Mouse (Mus musculus) skeletal muscle tissue, adult 2 months (tissue): Measurements from ENCODE around the gene Plod1.

Experiments used
- DNase-seq: peaks from one replicate; pipeline ENCODE4 v3.0.0-alpha.2; 2012; ENCODE audit warnings: low read depth, low spot score

Gene Plod1

DNA sequence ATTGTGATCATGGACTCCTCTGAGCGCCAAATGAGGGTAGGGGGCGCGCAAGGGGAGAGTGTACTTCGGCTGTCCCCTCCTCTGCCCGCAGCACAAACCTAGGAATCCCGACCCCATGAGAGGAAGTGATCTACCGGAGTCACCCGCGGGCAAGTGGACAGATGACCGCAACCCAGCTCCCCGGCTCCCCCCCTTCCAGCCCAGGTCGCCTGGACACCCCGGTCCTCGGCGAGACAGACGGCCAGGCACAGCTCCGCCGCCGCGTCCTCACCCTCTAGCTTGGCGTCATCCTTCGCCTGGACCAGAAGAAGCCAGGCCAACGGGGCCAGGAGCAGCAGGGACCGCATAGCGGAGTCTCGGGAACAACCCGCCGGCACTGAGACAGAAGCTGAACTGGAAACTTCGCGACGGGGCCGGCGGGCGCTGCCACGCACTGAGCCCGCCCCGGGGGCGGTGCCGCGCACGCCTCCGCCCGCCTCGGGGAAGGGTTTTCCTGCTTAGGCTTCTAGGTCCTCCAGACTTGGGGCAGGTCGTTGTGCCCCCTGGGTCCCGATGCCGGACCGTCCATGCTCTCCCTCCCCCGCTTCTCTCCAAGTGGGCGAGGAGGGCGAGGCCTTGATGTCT, at the start of gene Plod1:
Gene Plod1 (minus strand): TSS at position 437 of the 624 bp plus-strand sequence.
- DNase-seq, result peak; percentile 69

DNA sequence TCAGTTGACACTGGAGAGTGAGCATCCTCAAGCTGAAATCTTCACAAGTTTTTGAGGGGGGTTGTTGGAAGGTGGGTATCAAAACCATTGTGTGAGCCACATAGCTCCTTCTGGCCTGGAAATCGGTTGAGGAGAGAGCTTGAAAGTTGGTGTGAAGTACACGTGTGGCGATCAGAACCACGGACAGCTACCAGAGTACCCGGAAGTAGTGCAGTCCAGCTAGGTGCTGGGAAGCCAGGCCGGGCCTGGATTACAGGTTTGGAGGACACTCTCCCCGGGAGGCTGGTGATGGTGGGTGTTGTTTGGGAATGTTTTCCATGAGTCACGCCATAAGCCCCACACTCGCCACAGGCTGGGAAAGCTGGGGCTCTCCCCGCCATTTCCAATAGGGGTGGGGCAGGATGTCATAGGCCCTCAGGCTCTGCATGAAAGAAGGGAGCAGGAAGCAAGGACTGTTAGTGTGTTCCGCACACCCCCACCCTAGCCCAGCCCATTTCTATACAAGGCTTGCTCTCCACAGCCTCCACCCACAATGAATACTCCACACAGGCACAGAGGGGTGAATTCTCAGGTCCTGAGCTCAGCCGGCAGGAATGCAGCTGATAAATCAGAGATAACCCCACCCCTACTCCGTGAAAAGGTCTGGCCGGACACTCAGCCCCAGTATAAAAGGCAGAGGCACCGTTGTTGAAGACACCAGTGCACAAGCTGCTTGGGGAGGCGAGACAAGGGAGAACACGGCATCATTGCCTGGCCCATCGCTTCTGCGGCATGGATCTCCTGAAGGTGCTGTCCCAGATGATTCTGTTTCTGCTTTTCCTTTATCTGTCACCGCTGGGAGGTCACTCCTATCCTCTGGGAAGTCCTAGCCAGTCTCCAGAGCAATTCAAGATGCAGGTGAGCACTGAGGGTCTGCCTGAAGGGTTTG, 48.9 kb upstream of the Plod1 start, which contains the start of gene Nppb:
Gene Nppb (plus strand): TSS at position 584 of the 928 bp plus-strand sequence.
- no peak for DNase-seq

DNA sequence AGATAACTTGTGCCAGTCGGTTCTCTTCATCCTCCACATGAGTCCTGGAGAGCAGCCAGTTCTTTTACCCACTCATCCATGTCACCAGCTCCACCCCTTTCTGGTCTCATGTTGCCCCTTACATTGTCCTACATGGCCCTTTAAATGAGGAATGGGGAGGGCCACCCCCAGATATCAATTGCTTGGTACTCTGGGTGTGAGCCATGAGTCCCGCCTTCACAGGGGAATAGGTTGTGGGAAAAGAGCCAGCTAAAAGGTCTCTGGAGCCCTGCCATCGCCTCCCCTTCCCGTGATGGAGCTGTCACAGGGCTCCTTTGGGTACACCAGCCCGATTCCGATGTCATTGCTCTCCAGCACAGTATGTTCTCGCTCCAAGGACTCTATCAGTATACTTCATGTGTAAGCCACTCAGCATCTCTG, 42.9 kb upstream of the Plod1 start:
- DNase-seq, result no peak

DNA sequence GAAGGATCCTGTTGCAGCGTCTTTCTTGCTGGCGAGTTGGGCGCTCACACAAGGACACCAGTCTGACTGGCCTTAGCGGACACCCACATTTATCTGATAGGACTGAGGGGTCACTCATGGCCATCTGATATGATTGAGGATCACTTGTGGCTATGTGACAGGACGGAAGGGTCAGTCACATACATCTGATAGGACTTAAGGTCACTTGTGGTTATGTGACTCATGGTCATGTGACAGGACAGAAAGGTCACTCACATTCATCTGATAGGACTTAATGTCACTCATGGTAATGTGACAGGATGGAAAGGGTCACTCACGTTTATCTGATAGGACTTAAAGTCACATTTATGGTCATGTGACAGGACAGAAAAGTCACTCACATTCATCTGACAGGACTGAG, 41.8 kb upstream of the Plod1 start:
- DNase-seq, result no peak

DNA sequence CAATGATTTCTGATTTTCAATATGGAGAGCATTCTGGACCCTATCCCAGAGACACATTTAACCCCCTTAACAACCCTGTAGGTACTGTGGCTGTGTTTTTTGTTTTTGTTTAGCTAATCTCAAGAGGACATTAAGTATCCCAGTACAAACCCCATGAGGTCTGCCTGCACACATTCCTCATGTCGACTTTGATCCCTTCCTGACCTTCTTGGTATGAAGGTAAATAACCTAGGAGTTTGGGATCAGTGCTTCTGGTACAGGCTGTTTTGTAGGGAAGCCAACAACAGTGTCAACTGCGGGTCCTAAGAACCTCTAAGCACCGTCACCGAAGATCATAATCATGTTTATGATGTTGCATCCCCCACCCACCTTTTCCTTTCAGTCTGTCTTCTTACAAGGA, 41.2 kb upstream of the Plod1 start:
- no peak for DNase-seq

DNA sequence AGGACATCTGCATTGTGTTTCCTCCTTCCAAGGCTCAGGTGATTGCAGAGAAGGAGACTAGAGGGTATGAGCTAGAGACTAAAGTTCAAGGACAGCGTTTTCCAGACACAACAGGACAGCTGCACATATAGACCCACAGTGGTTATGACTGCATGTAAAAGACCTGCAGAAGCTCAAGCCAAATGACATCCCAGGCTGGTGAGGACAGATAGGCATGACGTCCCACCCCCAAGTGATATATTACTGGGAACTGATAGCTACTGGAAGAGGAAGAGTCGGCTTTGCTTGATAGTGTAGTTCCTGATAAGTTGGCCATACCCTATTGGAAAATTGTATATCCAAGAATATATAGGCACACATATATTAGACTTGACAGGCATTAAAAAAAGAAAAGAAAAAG, 39.7 kb upstream of the Plod1 start:
- no peak for DNase-seq

DNA sequence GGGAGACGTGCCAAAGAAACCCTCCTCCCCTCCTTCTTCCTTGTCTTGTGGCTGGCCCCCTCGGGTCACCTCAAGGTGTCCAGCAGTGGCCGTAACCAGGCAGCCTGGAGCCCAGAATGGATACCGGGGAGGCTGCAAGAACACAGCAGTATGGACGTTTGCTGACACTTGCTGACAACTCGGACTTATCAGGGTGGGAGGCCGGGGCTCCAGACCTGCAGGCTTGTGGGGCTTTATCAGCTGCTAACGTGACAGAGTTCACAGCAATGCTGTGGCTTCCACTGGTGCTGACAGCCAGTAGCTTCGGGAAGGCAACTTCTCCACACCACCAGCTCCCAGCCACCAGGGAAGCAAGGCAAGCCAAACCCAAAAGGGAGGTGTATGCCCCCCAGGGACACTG, 32.8 kb upstream of the Plod1 start:
- no peak for DNase-seq

DNA sequence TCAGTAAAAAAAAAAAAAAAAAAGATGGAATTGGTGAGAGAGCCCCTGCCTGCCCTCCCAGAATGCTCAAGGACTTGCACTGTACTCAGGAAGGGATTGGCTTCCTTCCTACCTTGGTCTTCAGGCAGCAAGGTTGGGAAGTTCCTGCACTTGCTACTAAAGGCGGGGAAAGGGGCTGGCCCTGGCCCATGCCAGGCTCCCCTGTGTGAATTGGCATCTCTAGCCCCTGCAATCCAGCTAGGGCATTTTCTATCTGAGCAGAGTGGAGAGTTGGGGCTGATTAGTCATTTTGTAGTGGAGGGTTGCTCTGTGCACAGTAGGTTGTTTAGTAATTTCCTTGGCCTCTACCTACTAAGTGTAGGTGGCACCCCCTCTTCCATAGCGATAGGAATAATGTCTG, 32.2 kb upstream of the Plod1 start:
- no peak for DNase-seq

DNA sequence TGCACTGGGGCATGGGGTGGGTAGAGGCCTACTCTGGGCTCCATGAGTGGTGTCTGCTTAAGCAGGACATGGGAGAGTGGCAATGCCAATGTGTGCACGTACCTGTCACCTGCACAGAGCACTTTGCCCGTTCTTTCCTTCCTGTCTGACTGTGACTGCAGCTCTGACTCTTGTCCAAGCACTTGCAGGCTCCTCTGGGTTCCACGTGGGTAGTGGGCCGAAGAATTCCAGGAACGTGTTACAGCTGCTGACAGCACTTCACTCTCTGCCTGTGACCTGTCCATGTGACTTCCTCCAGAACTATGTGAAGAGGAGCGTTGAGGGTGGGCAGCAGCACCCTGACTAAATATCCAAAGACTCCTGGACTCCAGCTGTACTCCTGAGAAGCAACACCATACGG, 29.1 kb upstream of the Plod1 start:
- DNase-seq, result no peak

DNA sequence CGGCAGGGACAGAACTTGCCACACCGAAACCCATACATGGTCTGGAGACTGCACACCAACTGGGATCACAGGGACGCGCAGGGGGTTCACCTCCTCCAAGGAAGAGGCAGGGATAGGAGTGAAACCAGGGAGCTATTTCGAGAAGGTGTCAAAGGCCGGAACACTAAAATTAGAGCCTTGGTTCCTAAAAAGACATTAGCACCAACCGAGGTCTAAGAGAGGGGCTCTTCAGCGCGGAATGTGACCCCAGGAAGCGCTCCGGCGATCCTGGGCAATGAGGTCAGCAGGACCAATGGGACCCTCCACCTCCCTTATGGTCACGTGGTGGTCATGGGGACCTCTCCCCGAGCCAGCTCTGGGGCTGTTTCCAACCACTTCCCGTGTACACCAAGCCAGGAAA, 27.1 kb upstream of the Plod1 start:
- no peak for DNase-seq

DNA sequence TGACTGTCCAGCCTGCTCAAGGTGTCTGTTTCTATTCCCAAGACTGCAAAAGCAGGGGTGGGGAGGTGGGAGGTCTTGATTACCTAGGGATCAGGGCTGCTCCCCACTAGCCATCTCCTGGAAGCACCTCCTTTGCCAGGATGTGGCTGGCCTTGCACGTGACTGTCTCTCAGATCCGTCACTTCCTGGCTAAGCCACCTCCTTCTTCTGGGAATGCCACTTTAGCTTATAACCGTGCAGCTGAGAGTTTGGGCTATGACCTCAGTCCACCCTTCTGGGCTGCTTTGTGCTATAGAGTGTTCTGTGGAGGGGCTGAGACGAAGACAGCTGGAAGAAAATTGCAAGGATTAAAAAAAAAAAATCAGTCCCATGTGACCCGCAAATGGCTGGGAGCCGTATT, 26.2 kb upstream of the Plod1 start:
- no peak for DNase-seq

DNA sequence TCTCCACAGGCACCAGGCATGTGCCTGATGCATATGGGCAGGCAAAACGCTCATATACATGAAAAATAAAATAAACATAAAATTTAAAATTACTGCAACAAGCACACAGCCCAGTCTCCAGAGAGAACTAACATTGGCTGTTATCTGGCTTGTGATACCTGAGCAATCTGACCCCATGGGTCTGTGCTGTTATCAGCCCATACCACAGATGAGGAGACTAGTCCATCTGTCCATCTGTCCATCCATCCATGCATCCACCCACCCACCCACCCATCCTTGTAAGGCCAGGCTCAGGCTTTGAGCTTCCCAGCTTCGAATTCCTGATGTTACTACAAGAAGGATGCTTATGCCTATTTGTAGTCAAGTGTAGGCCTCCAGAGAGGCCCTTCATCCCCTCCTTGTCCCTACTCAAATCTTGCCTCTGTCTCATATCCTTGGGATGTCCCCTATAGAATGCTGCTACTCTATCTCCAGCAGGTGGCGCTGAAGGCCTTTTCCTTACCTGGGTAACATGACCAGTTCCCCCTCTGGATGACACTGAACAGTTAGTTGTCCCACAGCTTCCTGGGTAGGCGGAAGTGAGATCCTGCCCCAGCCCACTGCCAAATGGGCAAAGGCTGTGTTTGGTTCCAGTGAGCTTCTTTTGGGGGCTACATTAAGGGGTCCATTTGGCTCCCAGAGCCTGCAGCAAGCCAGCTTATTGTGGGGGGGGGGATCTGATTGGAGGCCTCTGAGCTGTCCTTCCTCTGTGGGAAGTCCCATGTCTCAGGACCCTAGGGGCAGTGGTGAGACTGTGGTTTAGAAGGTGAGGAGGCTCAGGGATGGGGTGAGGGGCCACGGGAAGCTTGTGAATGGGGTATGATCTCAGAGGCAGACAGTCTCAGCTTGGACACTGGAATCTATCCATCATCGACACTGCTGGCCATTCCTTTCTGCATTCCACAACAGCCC, 23.6 kb upstream of the Plod1 start:
- DNase-seq, result peak; percentile 59

DNA sequence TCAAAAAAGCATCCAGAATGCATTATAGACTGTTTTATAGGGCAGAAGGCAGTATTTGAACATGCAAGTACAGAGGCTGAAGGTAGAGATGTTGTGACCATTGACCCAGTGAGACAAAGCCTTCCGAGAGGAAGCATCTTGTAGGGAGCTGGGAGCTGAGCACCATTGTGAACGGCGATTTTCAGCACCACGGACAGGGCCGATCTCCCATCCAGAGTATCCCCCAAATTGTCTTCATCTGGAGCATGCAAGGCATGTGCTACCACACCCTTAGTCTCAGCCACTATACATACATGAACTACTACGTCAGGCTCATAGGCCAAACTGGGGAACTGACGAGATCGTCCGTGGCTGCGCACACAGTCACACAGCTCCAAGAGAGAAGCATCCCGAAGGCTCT, 20.6 kb upstream of the Plod1 start:
- no peak for DNase-seq

DNA sequence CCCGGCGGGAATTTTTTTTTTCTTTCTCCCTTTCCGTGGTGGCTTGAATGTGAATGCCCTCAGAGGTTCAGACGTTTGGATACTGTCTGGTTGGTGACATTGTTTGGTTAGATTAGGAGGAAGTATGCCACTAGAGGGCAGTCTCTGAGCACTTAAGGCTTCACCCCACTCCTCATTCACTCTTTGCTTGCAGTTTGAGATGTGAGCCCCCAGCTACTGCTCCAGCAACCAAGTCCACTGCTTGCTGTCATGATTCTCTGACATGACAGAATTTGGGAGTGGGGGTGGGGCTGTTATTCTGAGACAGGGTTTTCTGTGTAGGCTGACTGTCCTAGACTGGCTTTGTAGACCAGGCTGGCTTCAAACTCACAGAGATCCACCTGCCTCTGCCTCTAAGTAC, 17.0 kb upstream of the Plod1 start:
- no peak for DNase-seq

DNA sequence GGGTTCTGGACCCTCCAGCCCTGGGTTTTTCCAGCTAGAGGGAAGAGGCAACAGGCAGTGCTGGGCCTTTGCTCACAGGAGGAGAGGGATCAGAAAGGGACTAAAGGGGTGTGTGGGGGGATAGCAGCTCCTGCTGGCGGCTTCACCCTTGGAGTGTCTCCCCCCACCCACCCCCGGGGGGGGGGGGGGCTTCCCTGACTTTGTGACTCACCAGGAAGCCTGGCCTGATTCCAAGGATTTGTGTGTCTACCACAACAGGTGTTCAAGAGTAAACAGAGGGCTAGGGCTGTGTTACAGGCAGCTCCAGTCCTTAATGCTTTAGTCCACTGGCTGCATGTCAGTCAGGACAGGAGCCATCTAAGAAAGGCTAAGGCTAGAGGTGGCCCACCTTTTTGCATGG, 10.9 kb upstream of the Plod1 start:
- no peak for DNase-seq

DNA sequence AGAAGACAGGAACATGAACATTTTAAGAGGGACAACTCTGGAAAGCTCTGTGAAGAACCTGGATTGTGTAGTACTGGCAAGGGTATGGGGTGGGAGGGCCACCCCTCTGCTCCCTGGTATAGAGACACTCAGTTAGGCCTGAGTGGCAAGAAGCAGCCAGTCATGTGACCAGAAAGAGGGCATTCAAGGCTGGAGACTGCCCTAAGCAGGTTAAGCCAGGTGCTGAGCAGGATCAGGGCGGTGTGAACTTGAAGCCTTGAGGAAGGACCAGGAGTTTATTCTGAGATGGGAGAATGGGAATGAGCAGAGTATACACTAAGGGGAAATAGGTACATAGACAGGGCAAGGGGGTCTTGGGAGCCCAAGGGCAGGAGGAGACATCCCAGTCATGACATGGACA, 6.4 kb upstream of the Plod1 start:
- DNase-seq, result no peak

DNA sequence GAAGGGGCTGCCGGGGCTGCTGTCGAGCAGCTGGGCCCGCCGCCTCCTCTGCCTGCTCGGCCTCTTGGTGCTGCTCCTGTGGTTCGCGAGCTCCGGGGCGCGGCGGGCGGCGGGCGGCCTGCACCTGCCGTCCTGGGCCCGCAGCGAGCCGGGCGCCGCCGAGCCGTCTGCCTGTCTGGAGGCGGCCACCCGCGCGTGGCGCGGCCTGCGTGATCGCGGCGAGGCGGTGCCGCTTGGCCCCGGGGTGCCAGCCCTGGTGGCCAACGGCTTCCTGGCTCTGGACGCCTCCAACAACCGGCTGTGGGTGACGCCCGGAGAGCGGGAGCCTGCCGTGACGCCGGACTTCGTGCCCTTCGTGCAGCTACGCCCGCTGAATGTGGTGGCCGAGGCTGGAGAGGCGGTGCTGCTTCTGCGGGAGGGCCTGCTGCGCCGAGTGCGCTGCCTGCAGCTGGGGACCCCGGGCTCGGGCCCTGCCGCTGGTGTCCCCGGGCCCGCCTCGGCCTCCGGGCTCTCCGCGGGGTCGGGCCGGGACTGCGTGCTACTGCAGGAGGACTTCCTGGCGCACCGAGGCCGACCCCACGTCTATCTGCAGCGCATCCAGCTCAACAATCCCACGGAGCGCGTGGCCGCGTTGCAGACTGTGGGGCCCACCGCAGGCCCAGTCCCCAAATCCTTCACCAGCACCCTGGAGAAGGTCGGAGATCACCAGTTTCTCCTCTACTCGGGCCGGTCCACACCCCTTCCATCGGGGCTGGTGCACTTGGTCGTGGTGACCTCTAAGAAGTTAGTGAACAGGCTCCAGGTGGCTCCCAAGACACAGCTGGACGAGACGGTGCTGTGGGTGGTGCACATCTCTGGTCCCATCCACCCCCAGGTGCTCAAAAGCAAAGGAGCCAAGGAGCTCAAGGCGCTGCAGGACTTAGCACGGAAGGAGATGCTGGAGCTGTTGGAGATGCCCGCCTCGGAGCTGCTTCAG, 4.8 kb upstream of the Plod1 start:
- DNase-seq, result no peak

DNA sequence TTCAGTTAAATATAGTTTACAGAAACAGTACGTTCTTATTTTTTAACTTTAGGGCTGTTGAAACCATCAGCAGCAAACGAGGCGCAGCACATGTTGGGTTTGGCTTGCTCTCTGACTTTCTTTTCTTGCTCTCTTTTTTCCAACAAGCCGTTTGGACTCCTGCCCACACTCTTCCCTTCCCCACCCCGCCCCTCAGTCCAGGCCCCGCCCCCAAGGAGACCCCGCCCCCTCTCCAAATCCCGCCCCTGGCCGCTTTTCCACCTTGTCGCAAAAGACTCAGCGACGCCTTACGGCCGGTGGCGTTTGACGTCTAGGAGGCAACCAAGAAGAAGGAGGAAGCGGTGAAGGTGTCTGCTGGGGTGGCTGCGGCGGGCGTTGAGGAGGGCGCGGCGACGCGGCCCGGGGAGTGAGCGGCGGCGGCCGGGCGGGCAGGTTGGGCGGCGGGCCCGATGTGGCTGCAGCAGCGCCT, 4.0 kb upstream of the Plod1 start, which contains the start of gene 2510039O18Rik:
Gene 2510039O18Rik (plus strand): TSS at position 320 of the 469 bp plus-strand sequence.
- peak; percentile 91 for DNase-seq

DNA sequence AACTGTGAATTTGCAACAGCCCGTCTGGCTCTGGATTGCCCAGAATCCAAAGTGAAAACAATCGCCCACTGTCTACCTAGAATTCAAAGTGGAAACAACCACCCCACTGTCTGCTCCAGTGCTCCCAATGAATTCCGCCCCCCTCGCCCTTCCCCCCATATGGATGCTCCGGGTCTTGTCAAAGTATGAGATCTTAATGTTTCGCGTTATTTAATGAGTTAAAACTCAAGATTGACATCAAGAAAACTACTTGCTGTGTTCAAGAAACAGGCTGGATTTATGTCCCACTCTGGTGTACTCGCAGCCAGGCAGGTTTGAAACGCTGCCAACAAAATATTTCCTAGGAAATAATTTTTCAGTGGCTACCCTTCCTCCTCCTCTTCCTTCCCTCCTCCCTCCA, 3.5 kb upstream of the Plod1 start:
- peak; percentile 43 for DNase-seq
